Mouse (Mus musculus) C2C12 (cell line): ENCODE results near the gene Ankrd42.

Source experiments
- CEBPB ChIP-seq: IDR thresholded peaks from one replicate; pipeline ENCODE4 v1.6.1; 2011; ENCODE audit warnings: low read depth, mild to moderate bottlenecking, control low read depth, moderate library complexity
- CTCF ChIP-seq: IDR thresholded peaks from one replicate; pipeline ENCODE4 v1.5.1; 2011; ENCODE audit not compliant: control insufficient read depth, insufficient read depth, insufficient read length
- MAX ChIP-seq: IDR thresholded peaks from one replicate; pipeline ENCODE4 v1.6.1; 2011; ENCODE audit warnings: mild to moderate bottlenecking, control low read depth
- MYOD1 ChIP-seq: IDR thresholded peaks from one replicate; pipeline ENCODE4 v1.6.1; 2011; ENCODE audit warnings: low read depth; ENCODE audit not compliant: control insufficient read depth, insufficient read length
- USF1 ChIP-seq: IDR thresholded peaks from one replicate; pipeline ENCODE4 v1.6.1; 2011; ENCODE audit warnings: low read depth, mild to moderate bottlenecking, control low read depth, moderate library complexity

- TF ChIP-seq CTCF, result no peak
- no peak for TF ChIP-seq MYOD1
- no peak for TF ChIP-seq USF1
- TF ChIP-seq MAX, result no peak
- TF ChIP-seq CEBPB, result no peak
These were observed 78.2 kb downstream of the Ankrd42 start for GRCm38 (mm10) chr7:92558744-92559143.
